Mouse (Mus musculus): ENCODE measurements at regions not wholly inside any gene's neighbourhood (a gene's known extent, or its start where the extent isn't known, plus 50 kb on each side); places are given as distances from the start of the nearest gene placed in this dataset.

DNA sequence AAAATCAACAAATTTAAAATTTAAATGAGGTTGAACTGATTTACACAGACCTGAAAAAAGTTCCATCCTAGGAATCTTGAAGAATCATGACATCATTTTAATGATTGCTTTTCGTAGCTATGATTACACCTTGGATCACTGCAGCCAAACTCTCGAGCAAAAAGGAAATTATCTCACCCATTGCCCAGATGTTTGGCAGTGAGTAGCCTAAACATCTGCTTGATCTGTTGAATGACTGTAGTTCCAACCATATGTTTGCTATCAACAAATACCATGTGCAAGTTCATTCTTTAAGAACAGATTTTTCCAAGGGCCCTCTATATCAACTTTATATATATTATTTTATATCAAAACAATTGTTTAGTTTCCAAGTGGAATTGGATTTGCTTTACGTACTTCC is 296.6 kb downstream of the Dmac1 start:
- WGBS = 69% methylated on average over 3 of the region's 3 CpGs
- H3K9ac ChIP-seq (replicated peaks; ENCODE audit: low read length) = no peak overlapping the region
- no peak for DNase-seq (ENCODE audit: low spot score)
- H3K9me3 ChIP-seq (replicated peaks; ENCODE audit: control insufficient read depth, low read length) = no peaks in the 10 kb centered on the region
- H3K4me1 ChIP-seq (ENCODE audit: control insufficient read depth, insufficient read depth, low read length) = no peaks in the 10 kb centered on the region
- H3K36me3 ChIP-seq (replicated peaks; ENCODE audit: control insufficient read depth, insufficient read depth, low read depth, low read length) = no peaks in the 10 kb centered on the region
- no peaks in the 10 kb centered on the region for H3K27me3 ChIP-seq (ENCODE audit: control insufficient read depth, insufficient read depth, low read length)
- no peak overlapping the region for H3K4me3 ChIP-seq (ENCODE audit: low read depth, low read length)
- no peak for ATAC-seq (replicated peaks; ENCODE audit: insufficient number of reproducible peaks, low FRiP score, low TSS enrichment, low read depth)
- no peak overlapping the region for H3K4me2 ChIP-seq (ENCODE audit: low read depth, low read length)
- no peak overlapping the region for H3K27ac ChIP-seq (replicated peaks; ENCODE audit: low read depth, low read length)

DNA sequence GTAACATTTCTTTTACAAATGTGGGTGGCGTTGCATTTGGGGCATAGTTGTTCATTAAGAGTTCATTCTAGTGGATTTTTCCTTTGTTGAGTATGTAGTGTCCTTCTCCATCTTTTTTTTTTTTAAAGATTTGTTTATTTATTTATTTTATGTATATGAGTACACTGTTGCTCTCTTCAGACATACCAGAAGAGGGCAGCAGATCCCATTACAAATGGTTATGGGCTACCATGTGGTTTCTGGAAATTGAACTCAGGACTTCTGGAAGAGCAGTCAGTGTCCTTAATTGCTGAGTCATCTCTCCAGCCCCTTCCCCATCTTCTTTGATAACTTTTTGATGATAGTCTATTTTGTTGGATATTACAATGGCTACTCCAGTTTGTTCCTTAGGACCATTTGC is 306.0 kb downstream of the Dmac1 start:
- no peak overlapping the region for H3K4me2 ChIP-seq (ENCODE audit: low read depth, low read length)
- no peaks in the 10 kb centered on the region for H3K4me1 ChIP-seq (ENCODE audit: control insufficient read depth, insufficient read depth, low read length)
- no peak overlapping the region for H3K9ac ChIP-seq (replicated peaks; ENCODE audit: low read length)
- H3K9me3 ChIP-seq (replicated peaks; ENCODE audit: control insufficient read depth, low read length) = no peaks in the 10 kb centered on the region
- WGBS = 92% methylated on average over 1 of the region's 1 CpGs
- no peaks in the 10 kb centered on the region for H3K27me3 ChIP-seq (ENCODE audit: control insufficient read depth, insufficient read depth, low read length)
- DNase-seq (ENCODE audit: low spot score) (peak; percentile 7), ATAC-seq (replicated peaks; ENCODE audit: insufficient number of reproducible peaks, low FRiP score, low TSS enrichment, low read depth) (no peak)
- H3K4me3 ChIP-seq (ENCODE audit: low read depth, low read length) = no peak overlapping the region
- H3K36me3 ChIP-seq (replicated peaks; ENCODE audit: control insufficient read depth, insufficient read depth, low read depth, low read length) = no peaks in the 10 kb centered on the region
- H3K27ac ChIP-seq (replicated peaks; ENCODE audit: low read depth, low read length) = no peak overlapping the region
